Mouse (Mus musculus) forebrain, embryonic 10.5 days (tissue): ENCODE data around the gene Apopt1. TPM values are rescaled to one million over a fixed set of nuclear protein-coding genes. Genes with fewer than 3 reads are reported as not detected.

Experiments used
- DNase-seq: peaks from one replicate; pipeline ENCODE4 v3.0.0-alpha.2; 2017; ENCODE audit warnings: low spot score; ENCODE audit errors: extremely low spot score
- H3K27ac ChIP-seq: fragments of 300-500 bp; sonication (generic); 2 replicates; pipeline ENCODE4 v1.5.1; 2016; ENCODE audit warnings: mild to moderate bottlenecking
- H3K27me3 ChIP-seq: fragments of 300-500 bp; sonication (generic); 2 replicates; pipeline ENCODE4 v1.6.1; 2016; ENCODE audit warnings: mild to moderate bottlenecking; ENCODE audit not compliant: poor library complexity, severe bottlenecking
- H3K36me3 ChIP-seq: fragments of 300-500 bp; sonication (generic); replicated peaks from 2 replicates; pipeline ENCODE4 v1.6.1; 2016; ENCODE audit warnings: mild to moderate bottlenecking, moderate library complexity
- H3K4me1 ChIP-seq: fragments of 300-500 bp; sonication (generic); 2 replicates; pipeline ENCODE4 v1.6.1; 2016
- H3K4me3 ChIP-seq: fragments of 300-500 bp; sonication (generic); 2 replicates; pipeline ENCODE4 v1.5.1; 2016; ENCODE audit warnings: mild to moderate bottlenecking, moderate library complexity
- H3K9me3 ChIP-seq: fragments of 300-500 bp; sonication (generic); 2 replicates; pipeline ENCODE4 v1.6.1; 2016; ENCODE audit warnings: mild to moderate bottlenecking, moderate library complexity
- WGBS: fragments of 180-500 bp; shearing (Covaris S2); methylation state at CpG from one replicate; pipeline ENCODE4 v1.1.7; 2016; 5-methylcytosine and 5-hydroxymethylcytosine counted together
- polyA plus RNA-seq: library from polyadenylated mRNA; unstranded; fragments of >200 nt; fragmentation: Nextera tagmentation; extraction: Ambion mirVana; gene quantifications from 2 replicates; pipeline ENCODE4 v1.2.1, GENCODE M21; 2016

Apopt1 gene
- polyA plus RNA-seq, 1 experiment from 2014 or later, result 57.9 TPM

GRCm38 (mm10) chr12:111687350-111688068 is 25.6 kb upstream of the Apopt1 start:
- H3K4me3 ChIP-seq, result no peak overlapping the region
- H3K9me3 ChIP-seq, result no peaks in the 10 kb centered on the region
- H3K36me3 ChIP-seq, result peaks cover 20% of the 10 kb centered on the region
- H3K27ac ChIP-seq, result peak overlapping the region; percentile 98
- DNase-seq, result no peak
- no peaks in the 10 kb centered on the region for H3K27me3 ChIP-seq
- WGBS, result 41% methylated on average over 14 of the region's 14 CpGs
- peaks cover 70% of the 10 kb centered on the region for H3K4me1 ChIP-seq

DNA sequence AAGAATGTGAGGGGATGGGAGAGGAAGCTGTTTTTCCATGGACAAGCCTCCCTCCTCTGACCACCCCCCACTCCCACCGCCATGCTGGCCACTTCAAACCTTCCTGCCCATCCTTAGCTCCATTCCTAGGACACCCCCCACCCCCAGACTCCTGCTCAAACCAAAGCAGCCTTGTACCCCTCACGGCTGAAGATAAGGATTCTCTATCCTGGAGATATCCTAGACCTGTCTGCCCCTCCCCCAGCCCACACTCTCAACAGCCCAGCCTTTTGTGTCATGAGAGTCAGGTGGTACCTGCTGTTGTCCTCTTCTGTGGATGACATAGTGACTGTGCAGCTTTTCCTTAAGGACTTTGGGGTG is 25.0 kb upstream of the Apopt1 start:
- 38% methylated on average over 2 of the region's 2 CpGs for WGBS
- Histone ChIP-seq H3K4me1 (peaks cover 70% of the 10 kb centered on the region), H3K27me3 (no peaks in the 10 kb centered on the region), H3K36me3 (peaks cover 15% of the 10 kb centered on the region), H3K9me3 (no peaks in the 10 kb centered on the region), H3K27ac (peak overlapping the region; percentile 98), H3K4me3 (no peak overlapping the region)
- no peak for DNase-seq

GRCm38 (mm10) chr12:111689426-111689825 is 23.6 kb upstream of the Apopt1 start:
- no peak for DNase-seq
- peak overlapping the region; percentile 98 for H3K27ac ChIP-seq
- H3K4me1 ChIP-seq, result peaks cover 84% of the 10 kb centered on the region
- H3K27me3 ChIP-seq, result no peaks in the 10 kb centered on the region
- WGBS, result 91% methylated on average over 11 of the region's 11 CpGs
- no peaks in the 10 kb centered on the region for H3K9me3 ChIP-seq
- peaks cover 1% of the 10 kb centered on the region for H3K36me3 ChIP-seq
- H3K4me3 ChIP-seq, result no peak overlapping the region

- H3K27ac ChIP-seq, result peak overlapping the region; percentile 98
- H3K4me1 ChIP-seq, result peaks cover 98% of the 10 kb centered on the region
- no peaks in the 10 kb centered on the region for H3K27me3 ChIP-seq
- peak; percentile 79 for DNase-seq
- H3K36me3 ChIP-seq, result no peaks in the 10 kb centered on the region
- no peaks in the 10 kb centered on the region for H3K9me3 ChIP-seq
- WGBS, result 14% methylated on average over 5 of the region's 5 CpGs
- peak overlapping the region; percentile 23; the same call in 1 of the 2 replicates for H3K4me3 ChIP-seq
Measured at GRCm38 (mm10) chr12:111691346-111691872, 21.7 kb upstream of the Apopt1 start.

- no peaks in the 10 kb centered on the region for H3K36me3 ChIP-seq
- H3K9me3 ChIP-seq, result no peaks in the 10 kb centered on the region
- no peak for DNase-seq
- peaks cover 92% of the 10 kb centered on the region for H3K4me1 ChIP-seq
- H3K4me3 ChIP-seq, result peak overlapping the region; percentile 40; the same call in 1 of the 2 replicates
- H3K27me3 ChIP-seq, result no peaks in the 10 kb centered on the region
- WGBS, result 77% methylated on average over 5 of the region's 5 CpGs
- H3K27ac ChIP-seq, result peak overlapping the region; percentile 98
Measured at GRCm38 (mm10) chr12:111692899-111693298, 20.2 kb upstream of the Apopt1 start.

DNA sequence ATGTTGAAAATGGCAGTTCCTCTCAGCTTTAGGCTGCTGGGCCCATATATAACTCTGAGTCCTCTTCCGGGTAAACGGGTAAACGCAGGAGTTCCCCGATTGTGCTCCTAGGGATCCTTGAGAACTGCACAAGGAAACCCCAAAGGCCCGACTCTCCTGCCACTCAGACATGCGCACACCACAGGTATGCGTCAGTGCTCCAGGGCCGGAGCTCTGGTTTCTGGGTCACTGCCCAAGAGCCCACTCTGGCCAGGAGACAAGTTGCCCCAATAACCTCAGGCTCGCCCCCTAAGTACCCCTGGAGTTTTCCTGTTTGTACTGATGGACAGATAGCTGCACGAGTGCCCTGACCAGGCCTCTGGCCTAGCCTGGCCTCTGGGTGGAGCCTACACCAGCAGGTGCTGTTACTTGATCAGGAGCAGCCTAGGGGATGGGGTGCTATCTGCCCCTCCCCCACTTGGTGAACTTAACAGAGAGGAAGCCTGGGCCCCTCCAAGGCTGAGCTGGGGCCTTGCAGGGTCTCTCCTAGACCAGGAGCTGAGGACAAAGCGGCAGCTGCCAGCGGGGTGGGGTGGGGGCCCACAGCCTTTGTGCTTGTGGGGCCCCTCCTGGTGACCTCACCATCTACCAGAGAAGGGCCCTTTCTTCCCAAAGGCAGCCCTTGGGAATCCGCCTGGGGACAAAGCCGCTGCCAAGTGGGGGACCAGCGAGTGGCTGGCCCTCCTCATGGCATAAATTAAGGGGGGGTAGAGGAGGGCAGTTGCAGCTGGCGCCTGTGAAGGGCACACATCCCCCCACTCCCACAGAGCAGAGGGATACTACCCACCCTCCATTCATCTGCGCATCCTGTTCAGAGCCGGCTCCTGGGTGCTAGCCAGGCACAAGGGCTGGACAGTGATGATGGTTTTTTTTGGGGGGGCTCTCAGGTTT is 19.5 kb upstream of the Apopt1 start:
- WGBS, result 15% methylated on average over 18 of the region's 18 CpGs
- Histone ChIP-seq H3K36me3 (no peaks in the 10 kb centered on the region), H3K9me3 (no peaks in the 10 kb centered on the region), H3K4me3 (peak overlapping the region; percentile 40), H3K4me1 (peaks cover 91% of the 10 kb centered on the region), H3K27ac (peak overlapping the region; percentile 98), H3K27me3 (no peaks in the 10 kb centered on the region)
- DNase-seq, result peak; percentile 90

DNA sequence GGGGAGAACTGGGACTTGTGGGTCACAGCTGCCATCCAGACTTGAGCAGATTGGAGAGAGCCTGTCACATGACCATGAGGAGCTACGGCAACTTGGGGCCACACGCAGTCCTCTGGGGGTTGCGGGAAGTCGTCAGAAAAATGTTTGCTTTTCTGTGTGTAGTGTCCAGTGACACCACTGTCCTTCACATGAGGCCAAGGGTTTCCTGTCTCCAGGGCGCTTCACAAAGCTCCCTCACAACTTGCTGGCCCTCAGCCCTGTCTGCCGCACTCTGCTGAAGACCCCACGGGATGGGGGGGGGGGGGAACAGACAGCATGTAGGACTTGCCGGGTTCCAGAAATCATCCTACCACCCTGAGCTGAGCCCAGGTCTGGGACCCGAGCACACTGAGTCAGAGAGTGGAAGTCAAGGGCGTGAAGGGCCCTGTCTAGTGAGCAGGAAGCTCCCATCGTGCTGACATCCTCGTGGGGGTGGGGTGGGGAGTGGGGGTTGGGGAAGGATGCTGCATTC is 18.7 kb upstream of the Apopt1 start:
- Histone ChIP-seq H3K27ac (peak overlapping the region; percentile 98), H3K4me3 (peak overlapping the region; percentile 40), H3K9me3 (no peaks in the 10 kb centered on the region), H3K36me3 (no peaks in the 10 kb centered on the region), H3K27me3 (no peaks in the 10 kb centered on the region), H3K4me1 (peaks cover 90% of the 10 kb centered on the region)
- 9% methylated on average over 12 of the region's 12 CpGs for WGBS
- no peak for DNase-seq

- Histone ChIP-seq H3K27me3 (no peaks in the 10 kb centered on the region), H3K4me1 (peaks cover 90% of the 10 kb centered on the region), H3K36me3 (no peaks in the 10 kb centered on the region), H3K4me3 (peak overlapping the region; percentile 40), H3K9me3 (no peaks in the 10 kb centered on the region), H3K27ac (peak overlapping the region; percentile 98)
- 45% methylated on average over 13 of the region's 13 CpGs for WGBS
- DNase-seq, result peak; percentile 71
Measured at GRCm38 (mm10) chr12:111694880-111695804, 17.9 kb upstream of the Apopt1 start.

- no peaks in the 10 kb centered on the region for H3K36me3 ChIP-seq
- H3K9me3 ChIP-seq, result no peaks in the 10 kb centered on the region
- H3K4me3 ChIP-seq, result no peak overlapping the region
- DNase-seq, result peak; percentile 81
- H3K4me1 ChIP-seq, result peaks cover 89% of the 10 kb centered on the region
- no peaks in the 10 kb centered on the region for H3K27me3 ChIP-seq
- peak overlapping the region; percentile 98 for H3K27ac ChIP-seq
- whole genome bisulfite sequencing, result 22% methylated on average over 6 of the region's 6 CpGs
Measured at GRCm38 (mm10) chr12:111696239-111696638, 16.8 kb upstream of the Apopt1 start.

DNA sequence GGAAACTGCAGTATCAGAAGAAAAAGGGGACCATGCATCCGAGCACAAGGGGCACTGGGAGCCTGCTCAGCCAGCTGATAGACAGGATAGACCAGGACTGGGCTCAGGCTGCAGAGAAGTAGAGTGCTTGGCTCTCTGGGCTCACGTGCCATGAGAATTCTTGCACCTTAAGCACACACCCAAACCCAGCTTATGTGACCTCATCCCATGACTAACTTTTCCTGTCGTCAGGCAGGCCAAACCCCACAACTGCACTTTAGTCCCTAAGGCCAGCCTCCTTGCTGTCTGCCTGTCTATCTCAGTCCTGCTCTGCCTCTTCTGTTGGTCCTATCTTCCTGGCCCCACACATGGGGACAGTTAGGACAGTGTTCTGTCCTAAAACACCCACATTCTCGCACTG is 15.4 kb upstream of the Apopt1 start:
- Histone ChIP-seq H3K27me3 (no peaks in the 10 kb centered on the region), H3K4me1 (peaks cover 79% of the 10 kb centered on the region), H3K4me3 (no peak overlapping the region), H3K27ac (peak overlapping the region; percentile 98), H3K9me3 (no peaks in the 10 kb centered on the region), H3K36me3 (no peaks in the 10 kb centered on the region)
- 74% methylated on average over 4 of the region's 4 CpGs for WGBS
- DNase-seq, result no peak

GRCm38 (mm10) chr12:111698346-111698913 is 14.6 kb upstream of the Apopt1 start:
- H3K36me3 ChIP-seq, result no peaks in the 10 kb centered on the region
- H3K27ac ChIP-seq, result peak overlapping the region; percentile 98
- no peaks in the 10 kb centered on the region for H3K27me3 ChIP-seq
- no peaks in the 10 kb centered on the region for H3K9me3 ChIP-seq
- 82% methylated on average over 6 of the region's 6 CpGs for WGBS
- no peak for DNase-seq
- no peak overlapping the region for H3K4me3 ChIP-seq
- H3K4me1 ChIP-seq, result peaks cover 72% of the 10 kb centered on the region
